Mouse (Mus musculus): ENCODE results near the gene Nppa. TPM values are rescaled to one million over a fixed set of nuclear protein-coding genes. Genes with fewer than 3 reads are reported as not detected.

Gene Nppa
- total RNA-seq, 2 experiments from 2014 or later, result not detected

GRCm38 (mm10) chr4:148024003-148024402 is 23.5 kb downstream of the Nppa start:
- no peak overlapping the region for H3K27ac ChIP-seq
- intact Hi-C loops (cut with DNase I), result no loop called here

DNA sequence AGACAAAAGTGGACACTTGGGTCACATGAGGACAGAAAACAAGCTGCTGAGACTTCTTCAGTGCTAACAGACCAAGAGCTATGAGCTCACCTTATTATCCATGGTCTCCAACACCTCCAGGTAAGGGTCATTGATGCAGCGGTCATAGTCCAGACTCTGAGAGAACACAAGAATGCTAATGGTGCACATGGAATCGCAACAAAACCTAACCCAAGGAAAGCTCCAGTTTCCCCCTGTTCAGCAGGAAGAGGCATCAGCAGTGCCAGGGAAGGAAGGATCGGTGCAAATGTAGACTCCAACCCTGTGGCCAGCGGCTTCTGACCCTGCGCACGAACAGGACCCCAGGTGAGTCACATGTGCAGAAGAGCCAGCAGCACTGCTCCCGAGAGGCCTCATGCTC is 28.8 kb downstream of the Nppa start:
- TF ChIP-seq CTCF (IDR thresholded peaks at IDR 0.05), result no peak
- intact Hi-C loops (cut with DNase I), result no loop called here
- Histone ChIP-seq H3K4me3 (no peak overlapping the region), H3K27ac (no peak overlapping the region)
- DNase-seq, result no peak

More at GRCm38 (mm10) chr4:148024003-148024402, 23.5 kb downstream of the Nppa start:
- TF ChIP-seq CTCF (IDR thresholded peaks at IDR 0.05), result no peak
- no peak for DNase-seq
- H3K4me3 ChIP-seq, result no peak overlapping the region

GRCm38 (mm10) chr4:148030506-148030905 is 30.0 kb downstream of the Nppa start:
- no peak overlapping the region for H3K4me3 ChIP-seq
- intact Hi-C loops (cut with DNase I), result no loop called here
- no peak for TF ChIP-seq CTCF (IDR thresholded peaks at IDR 0.05)
- H3K27ac ChIP-seq, result no peak overlapping the region
- no peak for DNase-seq

- no peak for DNase-seq
- no peak overlapping the region for H3K4me3 ChIP-seq
- H3K27ac ChIP-seq, result no peak overlapping the region
- intact Hi-C loops (cut with DNase I), result no loop called here
- no peak for TF ChIP-seq CTCF (IDR thresholded peaks at IDR 0.05)
Measured at GRCm38 (mm10) chr4:148033858-148034410, 33.4 kb downstream of the Nppa start.

DNA sequence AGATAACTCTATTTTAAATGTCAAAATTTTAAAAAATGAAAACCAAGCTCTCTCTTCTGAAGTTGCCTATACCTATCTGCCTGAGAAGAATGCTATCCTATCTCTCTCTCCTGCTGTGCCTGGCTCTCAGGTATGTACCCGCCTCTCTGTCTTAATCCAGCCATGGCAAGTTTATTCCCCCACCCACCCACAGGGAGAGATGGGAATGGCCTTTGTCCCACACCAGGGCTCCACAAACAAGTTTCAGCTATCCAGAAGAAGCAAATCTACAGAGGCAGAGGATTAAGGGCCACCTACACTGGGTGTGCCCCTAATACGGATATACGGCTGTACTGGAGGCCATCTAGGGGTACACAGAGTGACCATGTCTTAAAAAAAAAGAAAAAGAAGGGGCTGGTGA is 34.9 kb downstream of the Nppa start:
- no peak for TF ChIP-seq CTCF (IDR thresholded peaks at IDR 0.05)
- no peak for DNase-seq
- Histone ChIP-seq H3K27ac (no peak overlapping the region), H3K4me3 (no peak overlapping the region)
- intact Hi-C loops (cut with DNase I), result no loop called here

- intact Hi-C loops (cut with DNase I), result no loop called here
- TF ChIP-seq CTCF (IDR thresholded peaks at IDR 0.05), result peak; percentile 24; the same call in 1 of the 2 replicates
- DNase-seq, result no peak
- peak overlapping the region; percentile 98 for H3K27ac ChIP-seq
- H3K4me3 ChIP-seq, result peak overlapping the region; percentile 94
Measured at GRCm38 (mm10) chr4:148038079-148038599, 37.6 kb downstream of the Nppa start.

- H3K4me3 ChIP-seq, result peak within 1 kb of the TSS; percentile 94
- intact Hi-C loops (cut with DNase I), result loop anchor here (1.0 kb wide), 1 partner anchor 18 kb away; no protein-coding TSS in a partner anchor
- DNase-seq, result peak; percentile 100
- peak within 1 kb of the TSS; percentile 98 for H3K27ac ChIP-seq
- no peak for TF ChIP-seq CTCF (IDR thresholded peaks at IDR 0.05)
Measured at GRCm38 (mm10) chr4:148038600-148039253, 38.2 kb downstream of the Nppa start, which contains the start of the genes Clcn6 and Mthfr. Clcn6 (minus strand) TSS chr4:148038821. Mthfr (plus strand) TSS chr4:148039077.

GRCm38 (mm10) chr4:148039254-148040028 is 38.9 kb downstream of the Nppa start:
- no peak for DNase-seq
- peak overlapping the region; percentile 94 for H3K4me3 ChIP-seq
- peak; percentile 8; the same call in 1 of the 2 replicates for TF ChIP-seq CTCF (IDR thresholded peaks at IDR 0.05)
- H3K27ac ChIP-seq, result peak overlapping the region; percentile 98
- intact Hi-C loops (cut with DNase I), result loop anchor here (1.0 to 5.0 kb wide), 2 partner anchors 17 to 48 kb away; partner anchors contain the start of gene Agtrap

GRCm38 (mm10) chr4:148040029-148040830 is 39.7 kb downstream of the Nppa start:
- DNase-seq, result peak; percentile 62
- Histone ChIP-seq H3K27ac (peak overlapping the region; percentile 98), H3K4me3 (peak overlapping the region; percentile 94)
- intact Hi-C loops (cut with DNase I), result loop anchor here (5.0 kb wide), 1 partner anchor 47 kb away; the partner anchor contains the start of gene Agtrap
- TF ChIP-seq CTCF (IDR thresholded peaks at IDR 0.05), result no peak

DNA sequence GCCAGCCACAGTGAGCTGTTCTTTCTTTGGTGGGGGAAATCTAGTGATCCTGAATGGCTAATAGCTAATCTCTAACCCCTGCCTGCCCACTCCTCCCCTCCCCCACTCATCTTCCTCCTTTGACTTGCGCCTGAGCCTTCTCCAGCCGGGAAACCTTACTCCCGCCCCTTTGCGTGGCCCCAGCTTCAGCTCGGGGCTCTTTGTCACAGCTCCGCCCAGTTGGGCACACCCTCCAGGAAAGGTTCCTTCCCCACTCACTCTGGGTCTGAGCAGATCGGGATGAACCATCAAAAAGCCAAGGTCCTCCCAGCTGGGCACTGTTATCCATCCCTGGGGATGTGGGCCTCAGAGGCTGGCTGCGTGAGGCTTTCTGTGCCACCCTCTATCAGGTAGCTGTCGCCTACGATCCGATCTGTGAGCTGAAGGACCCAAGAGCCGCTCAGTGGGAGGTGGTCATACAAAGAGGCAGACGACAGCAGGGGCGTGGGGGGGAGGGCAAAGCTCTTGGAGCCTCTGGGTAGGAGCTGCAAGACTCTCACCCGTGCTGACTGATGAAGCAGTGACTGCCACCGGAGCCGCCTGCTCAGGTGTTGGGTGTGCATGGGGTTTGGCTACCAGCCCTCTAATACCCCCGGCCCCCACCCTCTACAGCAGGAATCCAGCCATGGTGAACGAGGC is 40.5 kb downstream of the Nppa start:
- Histone ChIP-seq H3K27ac (peak overlapping the region; percentile 98), H3K4me3 (peak overlapping the region; percentile 94)
- DNase-seq, result peak; percentile 85
- TF ChIP-seq CTCF (IDR thresholded peaks at IDR 0.05), result no peak
- intact Hi-C loops (cut with DNase I), result loop anchor here (5.0 kb wide), 1 partner anchor 46 kb away; the partner anchor contains the start of gene Agtrap

DNA sequence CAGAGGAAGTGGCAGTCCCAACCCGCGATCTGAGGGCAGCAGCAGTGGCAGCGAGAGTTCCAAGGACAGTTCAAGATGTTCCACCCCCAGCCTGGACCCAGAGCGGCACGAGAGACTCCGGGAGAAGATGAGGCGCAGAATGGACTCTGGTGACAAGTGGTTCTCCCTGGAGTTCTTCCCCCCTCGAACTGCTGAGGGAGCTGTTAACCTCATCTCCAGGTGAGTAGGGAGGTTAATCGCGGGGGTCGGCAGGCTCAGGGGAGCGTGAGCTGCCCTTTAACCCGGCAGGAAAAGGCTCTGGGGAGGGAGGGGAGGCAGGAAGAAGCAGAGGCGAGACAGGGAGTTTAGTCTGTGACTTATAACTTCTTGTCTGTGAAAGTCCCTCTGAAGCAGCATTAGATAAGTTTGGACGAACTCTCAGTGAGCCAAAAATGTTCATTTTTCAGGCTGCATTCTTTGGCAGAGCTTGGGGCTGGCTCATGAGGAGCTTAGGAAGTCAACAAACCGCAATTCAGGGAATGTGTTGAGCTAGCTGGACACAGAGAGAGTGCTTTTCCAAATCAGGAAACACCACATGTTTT is 41.2 kb downstream of the Nppa start:
- intact Hi-C loops (cut with DNase I), result loop anchor here (5.0 kb wide), 1 partner anchor 46 kb away; the partner anchor contains the start of gene Agtrap
- TF ChIP-seq CTCF (IDR thresholded peaks at IDR 0.05), result no peak
- peak overlapping the region; percentile 98 for H3K27ac ChIP-seq
- peak overlapping the region; percentile 94 for H3K4me3 ChIP-seq
- DNase-seq, result peak; percentile 58

DNA sequence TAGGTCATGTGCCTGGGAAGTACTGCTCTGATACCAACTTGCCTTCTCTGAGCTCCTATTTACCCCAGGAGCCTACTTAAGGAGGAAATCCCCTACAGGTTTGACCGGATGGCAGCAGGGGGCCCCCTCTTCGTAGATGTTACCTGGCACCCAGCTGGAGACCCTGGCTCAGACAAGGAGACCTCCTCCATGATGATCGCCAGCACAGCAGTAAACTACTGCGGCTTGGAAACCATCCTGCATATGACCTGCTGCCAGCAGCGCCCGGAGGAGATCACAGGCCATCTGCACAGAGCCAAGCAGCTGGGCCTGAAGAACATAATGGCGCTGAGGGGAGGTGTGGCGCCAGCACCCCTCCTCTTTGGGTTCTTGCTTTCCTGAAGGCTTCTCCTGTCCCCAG is 42.8 kb downstream of the Nppa start:
- Histone ChIP-seq H3K4me3 (peak overlapping the region; percentile 94), H3K27ac (peak overlapping the region; percentile 98)
- peak; percentile 48 for DNase-seq
- intact Hi-C loops (cut with DNase I), result loop anchor here (5.0 kb wide), 1 partner anchor 44 kb away; the partner anchor contains the start of gene Agtrap
